Comparison of ENCODE assay signal across 10 mouse cellular contexts in genomic region chrX:11689989-11690405, GRCm38 (mm10).
DNase-seq lines count a peak whose midpoint lies in the region; ATAC-seq and TF ChIP-seq lines count a peak whose summit lies in the region.
"Had no signal": no experiment of that assay in that cellular context is flagged by ENCODE, and none has a peak within 500 bp of the region (broad histone marks: within the 10 kb centered on the region; RNA-seq: fewer than 3 reads in every experiment).

No protein-coding gene starts in this region.

- no peak for DNase-seq in midbrain, embryonic 10.5 days (ENCODE audit: low spot score)
- DNase-seq in liver, postnatal 0 days, result no peak
- peak; percentile 44 for DNase-seq in thymus, postnatal 14 days
- no peak for DNase-seq in cerebellum, adult 11 months
- DNase-seq in cerebellum, postnatal 36 days, result no peak
- DNase-seq: heart, postnatal 36 days; layer of hippocampus, adult 9-11 months had no signal

- H3K9me3 ChIP-seq in midbrain, embryonic 13.5 days, result no peaks in the 10 kb centered on the region
- H3K9me3 ChIP-seq in midbrain, embryonic 10.5 days (replicated peaks), result no peaks in the 10 kb centered on the region
- H3K9me3 ChIP-seq in forebrain, embryonic 15.5 days, result no peaks in the 10 kb centered on the region
- H3K9me3 ChIP-seq in liver, postnatal 0 days (ENCODE audit: low read length), result no peaks in the 10 kb centered on the region

- no peak overlapping the region; the same call in 1 of the 2 replicates for H3K27ac ChIP-seq in midbrain, embryonic 13.5 days
- H3K27ac ChIP-seq in midbrain, embryonic 10.5 days (replicated peaks), result no peak overlapping the region
- H3K27ac ChIP-seq in forebrain, embryonic 15.5 days (replicated peaks), result no peak overlapping the region
- H3K27ac ChIP-seq in liver, postnatal 0 days (ENCODE audit: low read depth), result no peak overlapping the region

- peaks cover 17% of the 10 kb centered on the region for H3K4me1 ChIP-seq in midbrain, embryonic 13.5 days (replicated peaks)
- no peaks in the 10 kb centered on the region; the same call in 1 of the 2 replicates for H3K4me1 ChIP-seq in midbrain, embryonic 10.5 days
- peaks cover 3% of the 10 kb centered on the region; the same call in 1 of the 2 replicates for H3K4me1 ChIP-seq in forebrain, embryonic 15.5 days
- H3K4me1 ChIP-seq in liver, postnatal 0 days (ENCODE audit: insufficient read depth), result no peaks in the 10 kb centered on the region

- TF ChIP-seq CTCF in liver, postnatal 0 days (IDR thresholded peaks at IDR 0.05; ENCODE audit: low read depth), result no peak

- no peak overlapping the region for H3K9ac ChIP-seq in midbrain, embryonic 13.5 days (replicated peaks)
- H3K9ac ChIP-seq in forebrain, embryonic 15.5 days (replicated peaks), result no peak overlapping the region
- H3K9ac ChIP-seq in liver, postnatal 0 days (replicated peaks), result no peak overlapping the region

- H3K27me3 ChIP-seq in midbrain, embryonic 13.5 days, result 0 out of 2 replicates have a peak, but pooled peaks cover 5% of the 10 kb centered on the region
- peaks cover 85% of the 10 kb centered on the region for H3K27me3 ChIP-seq in midbrain, embryonic 10.5 days (ENCODE audit: low read depth, poor library complexity, severe bottlenecking)
- no peaks in the 10 kb centered on the region for H3K27me3 ChIP-seq in forebrain, embryonic 15.5 days
- H3K27me3 ChIP-seq in liver, postnatal 0 days (ENCODE audit: insufficient read depth, low read length), result no peaks in the 10 kb centered on the region

- peak; percentile 40; the same call in 1 of the 2 replicates for ATAC-seq in midbrain, embryonic 13.5 days
- ATAC-seq in forebrain, embryonic 15.5 days (replicated peaks), result 0 out of 2 replicates have a peak, but pooled peaks have one; percentile 32
- no peak for ATAC-seq in liver, postnatal 0 days
- ATAC-seq: Patski had no signal

- H3K4me2 ChIP-seq in midbrain, embryonic 13.5 days (replicated peaks), result no peak overlapping the region
- H3K4me2 ChIP-seq in forebrain, embryonic 15.5 days (replicated peaks), result peak overlapping the region; percentile 37
- H3K4me2 ChIP-seq in liver, postnatal 0 days (ENCODE audit: low read depth, low read length), result peak overlapping the region; percentile 29; the same call in 1 of the 2 replicates

- no peaks in the 10 kb centered on the region for H3K36me3 ChIP-seq in midbrain, embryonic 13.5 days
- no peaks in the 10 kb centered on the region for H3K36me3 ChIP-seq in midbrain, embryonic 10.5 days
- no peaks in the 10 kb centered on the region for H3K36me3 ChIP-seq in forebrain, embryonic 15.5 days
- H3K36me3 ChIP-seq in liver, postnatal 0 days (replicated peaks; ENCODE audit: insufficient read depth, low read length), result no peaks in the 10 kb centered on the region

- no peak overlapping the region for H3K4me3 ChIP-seq in midbrain, embryonic 13.5 days (replicated peaks)
- no peak overlapping the region for H3K4me3 ChIP-seq in midbrain, embryonic 10.5 days
- H3K4me3 ChIP-seq in forebrain, embryonic 15.5 days, result no peak overlapping the region
- H3K4me3 ChIP-seq in liver, postnatal 0 days (ENCODE audit: low read depth, low read length), result no peak overlapping the region

- no peak for TF ChIP-seq EP300 in liver, postnatal 0 days (IDR thresholded peaks at IDR 0.05; ENCODE audit: low read depth)

- 61% methylated on average over 18 of the region's 18 CpGs for WGBS in midbrain, embryonic 13.5 days
- 76% methylated on average over 18 of the region's 18 CpGs for WGBS in midbrain, embryonic 10.5 days
- 40% methylated on average over 18 of the region's 18 CpGs for WGBS in forebrain, embryonic 15.5 days
- WGBS in liver, postnatal 0 days (ENCODE audit: insufficient replicate concordance), result 53% methylated on average over 18 of the region's 18 CpGs
